Mouse (Mus musculus) megakaryocyte, embryonic 14.5 days (primary cell): ENCODE data around the gene Slc6a6.

Experiments used
- FLI1 ChIP-seq: IDR thresholded peaks from 2 replicates; pipeline ENCODE4 v1.6.1; 2012; ENCODE audit warnings: low read length, inconsistent platforms, mixed read lengths
- GATA1 ChIP-seq: IDR thresholded peaks from 3 replicates; pipeline ENCODE4 v1.6.1; 2012; ENCODE audit warnings: mixed read lengths, low read length, inconsistent platforms, borderline replicate concordance

GRCm38 (mm10) chr6:91658288-91658687 is 25.6 kb upstream of the Slc6a6 start:
- TF ChIP-seq GATA1 (no peak), FLI1 (no peak)
